Mouse (Mus musculus) spleen, adult 2 months (tissue): ENCODE measurements around the gene Cyp2r1.

ENCODE experiments used
- CTCF ChIP-seq: fragments of 200-500 bp; IDR thresholded peaks from 2 replicates; pipeline ENCODE4 v1.5.1; 2011; ENCODE audit warnings: mild to moderate bottlenecking, inconsistent platforms; ENCODE audit not compliant: insufficient read depth, insufficient read length, insufficient replicate concordance; ENCODE audit errors: extremely low read depth
- POLR2A ChIP-seq: fragments of 200-500 bp; IDR thresholded peaks from 2 replicates; pipeline ENCODE4 v1.6.1; 2011; ENCODE audit warnings: low read depth, low read length, inconsistent platforms

GRCm38 (mm10) chr7:114526245-114526644 is 36.5 kb downstream of the Cyp2r1 start:
- TF ChIP-seq CTCF = no peak
- TF ChIP-seq POLR2A = no peak
